Mouse (Mus musculus): Measurements from ENCODE around the gene Amigo3.
A peak's percentile ranks its signal among the peaks of the same experiment; 100 is the strongest.
"Not testable (repeated sequence)": the region's sequence is repeated elsewhere in the genome, so short reads cannot be mapped to it uniquely, and the experiment has no call there.

Gene Amigo3

GRCm38 (mm10) chr9:108052885-108053664 lies at the start of gene Amigo3:
TSS of gene Amigo3 (plus strand) at chr9:108053159.
- DNase-seq (ENCODE audit: low spot score in 2 of 2) = peak; percentile 91 to 96

- peak; percentile 42 to 46 for DNase-seq (ENCODE audit: low spot score in 2 of 2)
These were observed 49.4 kb upstream of the Amigo3 start for GRCm38 (mm10) chr9:108003531-108003890.

- no peak for DNase-seq (ENCODE audit: low spot score in 2 of 2)
These were observed 44.9 kb upstream of the Amigo3 start for GRCm38 (mm10) chr9:108008041-108008440.

- no peak for DNase-seq (ENCODE audit: low spot score in 2 of 2)
These were observed 42.6 kb upstream of the Amigo3 start for GRCm38 (mm10) chr9:108010385-108010784.

GRCm38 (mm10) chr9:108013577-108013976 lies 39.4 kb upstream of the Amigo3 start:
- not testable (repeated sequence) for DNase-seq (ENCODE audit: low spot score in 2 of 2)

GRCm38 (mm10) chr9:108017127-108017526 lies 35.8 kb upstream of the Amigo3 start:
- DNase-seq (ENCODE audit: low spot score in 2 of 2) = no peak

GRCm38 (mm10) chr9:108020741-108021140 lies 32.2 kb upstream of the Amigo3 start:
- no peak for DNase-seq (ENCODE audit: low spot score in 2 of 2)

GRCm38 (mm10) chr9:108023216-108023615 lies 29.7 kb upstream of the Amigo3 start:
- DNase-seq (ENCODE audit: low spot score in 2 of 2) = no peak

GRCm38 (mm10) chr9:108026584-108026983 lies 26.4 kb upstream of the Amigo3 start:
- no peak for DNase-seq (ENCODE audit: low spot score in 2 of 2)

- DNase-seq (ENCODE audit: low spot score in 2 of 2) = no peak
These were observed 25.1 kb upstream of the Amigo3 start for GRCm38 (mm10) chr9:108027867-108028266.

GRCm38 (mm10) chr9:108032126-108032525 lies 20.8 kb upstream of the Amigo3 start:
- DNase-seq (ENCODE audit: low spot score in 2 of 2) = no peak

GRCm38 (mm10) chr9:108035331-108036156 lies 17.4 kb upstream of the Amigo3 start:
- DNase-seq (ENCODE audit: low spot score in 2 of 2) = no peak

GRCm38 (mm10) chr9:108044751-108045492 lies 8.0 kb upstream of the Amigo3 start:
- DNase-seq (ENCODE audit: low spot score in 2 of 2) = no peak

GRCm38 (mm10) chr9:108046582-108046981 lies 6.4 kb upstream of the Amigo3 start:
- DNase-seq (ENCODE audit: low spot score in 2 of 2) = no peak

- DNase-seq (ENCODE audit: low spot score in 2 of 2) = no peak
These were observed 5.1 kb upstream of the Amigo3 start for GRCm38 (mm10) chr9:108047601-108048565.

GRCm38 (mm10) chr9:108048566-108048955 lies 4.4 kb upstream of the Amigo3 start:
- no peak for DNase-seq (ENCODE audit: low spot score in 2 of 2)

- DNase-seq (ENCODE audit: low spot score in 2 of 2) = peak; percentile 87 to 89
These were observed 3.9 kb upstream of the Amigo3 start, which contains the start of gene Gmppb for GRCm38 (mm10) chr9:108049016-108049455. TSS of gene Gmppb (plus strand) at chr9:108049242.

GRCm38 (mm10) chr9:108049561-108050251 lies 3.3 kb upstream of the Amigo3 start:
- no peak for DNase-seq (ENCODE audit: low spot score in 2 of 2)

GRCm38 (mm10) chr9:108051184-108051930 lies 1.6 kb upstream of the Amigo3 start:
- DNase-seq (ENCODE audit: low spot score in 2 of 2) = no peak

GRCm38 (mm10) chr9:108051931-108052220 lies 1.1 kb upstream of the Amigo3 start:
- no peak for DNase-seq (ENCODE audit: low spot score in 2 of 2)
